Mouse (Mus musculus) midbrain, embryonic 15.5 days (tissue): ENCODE measurements at regions not wholly inside any gene's neighbourhood (a gene's known extent, or its start where the extent isn't known, plus 50 kb on each side); places are given as distances from the start of the nearest gene placed in this dataset.
A peak's percentile ranks its signal among the peaks of the same experiment; 100 is the strongest.

ENCODE experiments used
- ATAC-seq: fragments of 200-750 bp; cut with Nextera tagmentation; replicated peaks from 2 replicates; pipeline ENCODE4 v1.8.0; 2017; ENCODE audit warnings: moderate TSS enrichment
- H3K27ac ChIP-seq: fragments of 300-500 bp; sonication (generic); 2 replicates; pipeline ENCODE4 v1.5.1; 2015; ENCODE audit warnings: mild to moderate bottlenecking, inconsistent platforms
- H3K27me3 ChIP-seq: fragments of 300-500 bp; sonication (generic); replicated peaks from 2 replicates; pipeline ENCODE4 v1.6.1; 2015; ENCODE audit warnings: inconsistent platforms
- H3K36me3 ChIP-seq: fragments of 300-500 bp; sonication (generic); replicated peaks from 2 replicates; pipeline ENCODE4 v1.6.1; 2015; ENCODE audit warnings: inconsistent platforms
- H3K4me1 ChIP-seq: fragments of 300-500 bp; sonication (generic); 2 replicates; pipeline ENCODE4 v1.6.1; 2015; ENCODE audit warnings: inconsistent platforms
- H3K4me2 ChIP-seq: fragments of 300-500 bp; sonication (generic); 2 replicates; pipeline ENCODE4 v1.6.1; 2015; ENCODE audit warnings: inconsistent platforms, mild to moderate bottlenecking, moderate library complexity
- H3K4me3 ChIP-seq: fragments of 300-500 bp; sonication (generic); 2 replicates; pipeline ENCODE4 v1.5.1; 2015; ENCODE audit warnings: mild to moderate bottlenecking, inconsistent platforms
- H3K9ac ChIP-seq: fragments of 300-500 bp; sonication (generic); 2 replicates; pipeline ENCODE4 v1.6.1; 2015; ENCODE audit warnings: mild to moderate bottlenecking, inconsistent platforms
- H3K9me3 ChIP-seq: fragments of 300-500 bp; sonication (generic); 2 replicates; pipeline ENCODE4 v1.6.1; 2016; ENCODE audit warnings: inconsistent platforms
- WGBS: fragments of 180-500 bp; shearing (Covaris S2); methylation state at CpG from one replicate; pipeline ENCODE4 v1.1.7; 2015; ENCODE audit warnings: mixed read lengths; 5-methylcytosine and 5-hydroxymethylcytosine counted together

DNA sequence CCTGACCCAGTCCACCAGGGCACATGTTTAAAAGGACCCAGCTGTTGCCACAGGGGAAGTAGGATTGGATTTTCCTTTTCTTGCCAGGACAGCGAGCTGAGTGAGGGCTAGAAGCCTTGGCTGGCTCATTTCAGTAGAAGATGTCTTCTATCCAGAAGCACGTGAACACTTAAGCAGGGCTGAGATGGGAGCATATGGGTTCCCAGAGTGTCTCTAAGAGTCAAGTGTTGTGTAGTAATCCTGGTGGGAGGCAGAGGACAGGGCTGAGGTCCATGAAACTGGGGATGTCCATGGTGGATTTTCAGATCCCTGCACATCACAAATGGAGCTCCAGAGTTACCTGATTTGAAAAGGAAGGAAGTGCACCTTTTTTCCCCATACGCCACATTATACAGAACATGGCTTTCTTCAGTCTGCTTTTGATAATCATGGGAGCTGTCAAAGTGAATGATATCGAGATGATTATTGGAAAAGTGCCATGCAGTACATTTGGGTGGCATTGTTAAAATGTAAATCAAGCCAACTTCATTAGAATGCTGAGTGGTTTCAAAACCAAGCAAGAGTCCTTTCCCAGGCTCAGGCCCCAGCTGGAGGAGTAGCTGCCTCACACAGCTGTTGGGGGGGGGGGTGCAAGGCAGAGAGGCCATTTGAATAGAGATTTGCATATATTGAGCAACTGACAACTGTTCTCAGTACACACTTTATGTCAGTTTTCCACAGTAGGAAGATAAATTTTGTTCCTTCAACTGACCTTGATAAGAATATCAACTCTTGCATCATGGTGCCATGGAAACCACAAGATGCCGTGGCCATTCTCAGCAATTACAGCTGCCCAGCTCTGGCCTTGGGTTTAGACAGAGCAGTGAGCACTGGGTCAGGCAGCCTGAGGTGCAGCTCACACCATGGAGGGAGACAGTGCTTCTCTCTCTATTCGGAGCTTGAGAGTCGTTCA lies 81.7 kb downstream of the Slc35b3 start:
- H3K9me3 ChIP-seq: no peaks in the 10 kb centered on the region
- peak overlapping the region; percentile 20; the same call in 1 of the 2 replicates for H3K27ac ChIP-seq
- peaks cover 3% of the 10 kb centered on the region; the same call in 1 of the 2 replicates for H3K4me1 ChIP-seq
- H3K9ac ChIP-seq: no peak overlapping the region
- peak; percentile 54; the same call in 1 of the 2 replicates for ATAC-seq
- H3K4me3 ChIP-seq: no peak overlapping the region
- 70% methylated on average over 7 of the region's 7 CpGs for WGBS
- no peak overlapping the region for H3K4me2 ChIP-seq
- no peaks in the 10 kb centered on the region for H3K27me3 ChIP-seq
- no peaks in the 10 kb centered on the region for H3K36me3 ChIP-seq

GRCm38 (mm10) chr13:38875923-38876322 lies 84.8 kb downstream of the Slc35b3 start:
- Histone ChIP-seq H3K4me3 (no peak overlapping the region), H3K9ac (no peak overlapping the region), H3K4me2 (no peak overlapping the region), H3K27ac (no peak overlapping the region), H3K36me3 (no peaks in the 10 kb centered on the region), H3K9me3 (no peaks in the 10 kb centered on the region), H3K27me3 (no peaks in the 10 kb centered on the region), H3K4me1 (peaks cover 3% of the 10 kb centered on the region; the same call in 1 of the 2 replicates)
- 90% methylated on average over 2 of the region's 2 CpGs for WGBS
- ATAC-seq: no peak

GRCm38 (mm10) chr13:38864002-38864401 lies 96.7 kb downstream of the Slc35b3 start:
- no peak overlapping the region for H3K9ac ChIP-seq
- 84% methylated on average over 4 of the region's 4 CpGs for WGBS
- H3K4me1 ChIP-seq: no peaks in the 10 kb centered on the region
- no peaks in the 10 kb centered on the region for H3K27me3 ChIP-seq
- H3K4me3 ChIP-seq: no peak overlapping the region
- no peak overlapping the region for H3K27ac ChIP-seq
- H3K36me3 ChIP-seq: no peaks in the 10 kb centered on the region
- H3K4me2 ChIP-seq: no peak overlapping the region
- no peaks in the 10 kb centered on the region for H3K9me3 ChIP-seq
- ATAC-seq: no peak

- Histone ChIP-seq H3K9me3 (no peaks in the 10 kb centered on the region), H3K36me3 (no peaks in the 10 kb centered on the region), H3K9ac (no peak overlapping the region), H3K4me2 (no peak overlapping the region), H3K27ac (no peak overlapping the region), H3K4me3 (no peak overlapping the region), H3K27me3 (no peaks in the 10 kb centered on the region), H3K4me1 (no peaks in the 10 kb centered on the region)
- ATAC-seq: no peak
- WGBS: 49% methylated on average over 3 of the region's 3 CpGs
Measured at GRCm38 (mm10) chr13:38855742-38856141, 104.9 kb downstream of the Slc35b3 start.

GRCm38 (mm10) chr13:38854986-38855385 lies 105.7 kb downstream of the Slc35b3 start:
- Histone ChIP-seq H3K4me2 (no peak overlapping the region), H3K9ac (no peak overlapping the region), H3K27me3 (no peaks in the 10 kb centered on the region), H3K4me3 (no peak overlapping the region), H3K4me1 (no peaks in the 10 kb centered on the region), H3K9me3 (no peaks in the 10 kb centered on the region), H3K27ac (no peak overlapping the region), H3K36me3 (no peaks in the 10 kb centered on the region)
- 81% methylated on average over 2 of the region's 2 CpGs for WGBS
- ATAC-seq: no peak

GRCm38 (mm10) chr13:38852868-38853267 lies 107.8 kb downstream of the Slc35b3 start:
- no peaks in the 10 kb centered on the region for H3K4me1 ChIP-seq
- WGBS: 54% methylated on average over 9 of the region's 9 CpGs

DNA sequence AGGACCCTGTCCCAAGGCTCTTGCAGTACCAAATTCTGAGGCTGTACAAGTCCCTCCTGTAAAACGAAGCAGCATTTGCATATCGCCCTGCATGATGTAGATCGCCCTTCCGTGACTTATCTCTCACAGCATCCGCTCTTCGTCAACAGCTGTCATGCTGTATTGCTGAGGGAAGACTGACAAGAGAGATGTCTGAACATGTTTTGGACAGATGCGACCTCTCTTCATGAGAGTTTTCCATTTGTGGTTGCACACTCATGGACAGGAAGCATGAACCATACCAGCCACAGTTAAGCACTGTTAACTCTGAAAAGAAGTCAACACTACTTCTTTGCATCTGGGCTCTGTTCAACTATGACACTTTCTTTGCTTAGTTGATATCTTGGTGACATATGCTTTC lies 108.9 kb downstream of the Slc35b3 start:
- no peak for ATAC-seq
- Histone ChIP-seq H3K4me3 (no peak overlapping the region), H3K27me3 (no peaks in the 10 kb centered on the region), H3K27ac (no peak overlapping the region), H3K4me2 (no peak overlapping the region), H3K4me1 (no peaks in the 10 kb centered on the region), H3K9me3 (no peaks in the 10 kb centered on the region), H3K36me3 (no peaks in the 10 kb centered on the region), H3K9ac (no peak overlapping the region)
- 86% methylated on average over 7 of the region's 7 CpGs for WGBS

More at GRCm38 (mm10) chr13:38852868-38853267, 107.8 kb downstream of the Slc35b3 start:
- H3K9me3 ChIP-seq: no peaks in the 10 kb centered on the region
- H3K4me3 ChIP-seq: no peak overlapping the region
- no peak overlapping the region for H3K9ac ChIP-seq
- H3K4me2 ChIP-seq: no peak overlapping the region
- no peaks in the 10 kb centered on the region for H3K36me3 ChIP-seq
- no peak overlapping the region for H3K27ac ChIP-seq
- no peaks in the 10 kb centered on the region for H3K27me3 ChIP-seq
- no peak for ATAC-seq

DNA sequence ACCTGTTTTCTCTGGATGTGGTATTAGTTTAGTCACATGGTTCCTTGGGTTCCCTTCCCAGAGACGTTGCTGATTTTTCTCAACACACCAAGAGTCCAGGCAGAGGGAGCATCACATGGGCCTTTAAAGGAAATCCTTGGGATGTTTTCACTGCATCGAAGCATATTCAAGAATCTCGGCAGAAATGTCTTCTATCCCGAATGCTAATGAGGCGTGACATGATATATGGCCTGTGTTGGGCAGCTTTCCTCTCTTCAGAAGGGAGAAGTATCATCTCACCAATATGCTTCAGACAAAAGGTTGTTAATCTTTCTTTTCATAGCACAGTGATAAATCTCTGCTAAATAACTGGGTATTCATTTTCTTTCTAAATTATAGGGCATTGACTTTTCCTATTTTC lies 122.4 kb downstream of the Slc35b3 start:
- no peaks in the 10 kb centered on the region for H3K9me3 ChIP-seq
- no peak for ATAC-seq
- no peak overlapping the region for H3K27ac ChIP-seq
- no peak overlapping the region for H3K4me3 ChIP-seq
- no peaks in the 10 kb centered on the region for H3K36me3 ChIP-seq
- no peaks in the 10 kb centered on the region for H3K4me1 ChIP-seq
- 75% methylated on average over 5 of the region's 5 CpGs for WGBS
- H3K4me2 ChIP-seq: no peak overlapping the region
- no peaks in the 10 kb centered on the region for H3K27me3 ChIP-seq
- H3K9ac ChIP-seq: no peak overlapping the region

DNA sequence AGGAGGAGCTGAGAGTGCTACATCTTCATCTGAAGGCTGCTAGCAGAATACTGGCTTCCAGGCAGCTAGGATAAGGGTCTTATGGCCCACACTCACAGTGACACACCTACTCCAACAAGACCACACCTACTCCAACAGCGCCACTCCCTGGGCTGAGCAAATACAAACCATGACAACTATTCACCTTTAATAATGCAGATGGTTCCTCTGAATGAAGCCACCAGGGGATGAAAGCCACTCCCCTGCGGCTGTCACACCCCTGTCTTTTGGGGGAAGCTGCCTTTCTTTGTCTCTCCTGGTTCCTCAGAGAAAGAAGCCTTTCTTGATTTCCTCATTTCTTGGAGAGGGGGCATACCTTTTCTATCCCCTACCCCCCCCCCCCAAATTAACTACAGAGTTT lies 135.0 kb downstream of the Slc35b3 start:
- Histone ChIP-seq H3K9me3 (no peaks in the 10 kb centered on the region), H3K9ac (no peak overlapping the region), H3K4me2 (no peak overlapping the region), H3K4me3 (no peak overlapping the region), H3K27ac (no peak overlapping the region), H3K36me3 (no peaks in the 10 kb centered on the region), H3K27me3 (no peaks in the 10 kb centered on the region), H3K4me1 (no peaks in the 10 kb centered on the region)
- ATAC-seq: no peak
- 11% methylated on average over 2 of the region's 2 CpGs for WGBS

DNA sequence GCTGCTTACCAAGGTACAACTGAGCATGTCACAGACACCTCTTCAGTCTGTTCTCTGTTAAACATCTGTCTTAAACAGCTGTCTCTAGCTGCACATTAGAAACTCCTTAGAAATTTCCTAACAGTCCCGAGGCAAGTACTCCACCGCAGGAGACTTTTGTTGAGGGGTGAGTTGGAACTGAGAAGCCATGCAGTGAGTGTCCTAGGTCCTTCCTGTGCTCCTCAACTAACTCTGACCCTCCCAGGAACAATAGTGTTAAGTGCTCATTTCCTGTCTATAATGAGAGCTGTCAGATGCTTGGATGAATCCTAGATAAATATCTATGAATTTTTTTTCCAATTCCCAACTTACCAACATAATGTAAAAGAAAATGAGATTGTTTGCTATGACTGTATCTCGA lies 141.1 kb downstream of the Slc35b3 start:
- no peak for ATAC-seq
- WGBS: 84% methylated on average over 3 of the region's 3 CpGs
- Histone ChIP-seq H3K4me1 (peaks cover 4% of the 10 kb centered on the region), H3K4me3 (no peak overlapping the region), H3K27ac (no peak overlapping the region), H3K4me2 (no peak overlapping the region), H3K27me3 (no peaks in the 10 kb centered on the region), H3K9me3 (no peaks in the 10 kb centered on the region), H3K36me3 (no peaks in the 10 kb centered on the region), H3K9ac (no peak overlapping the region)

- ATAC-seq: no peak
- Histone ChIP-seq H3K9ac (no peak overlapping the region), H3K9me3 (no peaks in the 10 kb centered on the region), H3K27me3 (no peaks in the 10 kb centered on the region), H3K4me2 (no peak overlapping the region), H3K4me3 (no peak overlapping the region), H3K27ac (no peak overlapping the region), H3K36me3 (no peaks in the 10 kb centered on the region), H3K4me1 (peaks cover 7% of the 10 kb centered on the region)
- WGBS: 85% methylated on average over 1 of the region's 1 CpGs
Measured at GRCm38 (mm10) chr13:38818781-38819180, 141.9 kb downstream of the Slc35b3 start.

DNA sequence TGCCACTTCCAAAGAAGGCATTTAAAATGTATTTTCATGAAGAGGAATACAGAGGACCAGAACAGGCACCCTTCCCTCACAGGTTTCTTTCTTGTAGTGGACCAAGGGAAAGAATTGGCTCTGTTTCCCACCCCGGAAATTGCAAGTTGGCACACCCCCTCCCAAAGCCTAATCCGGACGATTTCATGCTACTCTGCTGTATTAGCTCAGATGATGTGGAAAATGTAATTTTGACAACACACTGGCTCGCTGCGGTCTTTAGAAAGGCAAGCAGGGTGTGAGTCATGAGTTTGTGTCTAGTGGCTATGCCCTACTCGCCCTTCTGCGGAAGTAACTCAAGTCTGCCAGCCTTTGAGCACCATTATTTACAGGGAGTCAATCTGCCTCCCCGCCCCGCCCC lies 144.4 kb downstream of the Slc35b3 start:
- Histone ChIP-seq H3K9me3 (no peaks in the 10 kb centered on the region), H3K27me3 (no peaks in the 10 kb centered on the region), H3K36me3 (no peaks in the 10 kb centered on the region), H3K27ac (no peak overlapping the region), H3K4me3 (no peak overlapping the region), H3K4me2 (no peak overlapping the region), H3K9ac (no peak overlapping the region), H3K4me1 (peaks cover 7% of the 10 kb centered on the region)
- WGBS: 80% methylated on average over 9 of the region's 9 CpGs
- no peak for ATAC-seq
